ENCODE assay signal across 12 mouse cellular contexts in the genomic region with DNA sequence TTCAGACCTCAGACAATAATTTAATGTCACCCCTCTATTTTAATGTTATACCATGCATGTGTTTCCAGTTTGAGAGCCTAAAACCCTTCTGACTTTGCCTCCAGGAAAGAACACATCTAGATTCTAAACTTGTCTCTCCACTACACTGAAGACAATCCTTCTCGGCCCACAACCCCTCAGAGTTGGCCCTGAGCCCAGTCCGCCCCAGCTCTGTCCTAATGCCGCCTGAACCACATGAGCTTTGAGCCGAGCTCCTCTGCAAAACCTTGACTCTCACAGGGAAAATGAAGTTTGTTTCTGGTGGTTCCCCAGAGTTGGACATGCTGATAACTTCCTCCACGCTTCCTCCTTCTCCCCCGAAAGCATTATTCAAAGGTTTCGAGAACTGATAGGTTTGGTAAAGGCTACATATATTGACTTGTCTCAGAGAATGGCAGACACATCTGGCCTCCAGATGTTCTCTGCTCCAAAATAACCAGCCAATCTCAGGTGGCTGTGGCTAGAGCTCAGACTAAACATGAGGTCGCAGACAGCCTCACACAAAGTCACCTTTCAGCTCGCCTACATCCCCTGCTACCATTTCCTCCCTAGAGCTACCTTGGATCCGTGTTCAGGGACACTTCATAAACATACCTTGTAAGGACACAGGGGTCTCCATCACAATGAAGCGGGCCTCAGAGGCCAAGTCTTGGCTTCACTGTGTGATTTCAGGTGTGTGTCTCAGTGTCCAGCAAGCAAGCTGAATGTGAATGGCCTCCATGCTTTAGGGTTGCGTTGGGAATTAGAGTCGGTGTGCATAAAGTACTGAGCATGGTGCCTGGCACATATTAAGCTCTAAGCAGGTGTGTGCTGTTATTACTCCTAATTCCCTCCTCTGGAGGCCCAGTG.
DNase-seq lines count a peak whose midpoint lies in the region; ATAC-seq and TF ChIP-seq lines count a peak whose summit lies in the region.
"Had no signal": no experiment of that assay in that cellular context is flagged by ENCODE, and none has a peak within 500 bp of the region (broad histone marks: within the 10 kb centered on the region; RNA-seq: fewer than 3 reads in every experiment).

No protein-coding gene starts in this region.

- no peak for ATAC-seq in lung, embryonic 14.5 days (ENCODE audit: insufficient read depth)
- ATAC-seq: forebrain, embryonic 14.5 days; lung, postnatal 0 days had no signal

- no peaks in the 10 kb centered on the region for H3K36me3 ChIP-seq in lung, embryonic 14.5 days (ENCODE audit: insufficient read depth)

- peak; percentile 63 for DNase-seq in lung, embryonic 14.5 days
- no peak for DNase-seq in lung, postnatal 25 days (ENCODE audit: low spot score)
- DNase-seq in embryo, embryonic 11 days: peak; percentile 68
- DNase-seq in forelimb bud, embryonic 11.5 days (ENCODE audit: low read depth, low spot score): peak; percentile 89
- peak; percentile 78 for DNase-seq in mesoderm, embryonic 11.5 days (ENCODE audit: low read depth, low spot score)
- no peak for DNase-seq in frontal cortex, postnatal 10 days (ENCODE audit: low spot score in 2 of 2)
- no peak for DNase-seq in urinary bladder, postnatal 36 days (ENCODE audit: low spot score in 2 of 2)
- DNase-seq: gastrocnemius, postnatal 36 days; heart, postnatal 10 days; thymus, postnatal 36 days had no signal

- no peak overlapping the region for H3K9ac ChIP-seq in lung, embryonic 14.5 days

- no peaks in the 10 kb centered on the region for H3K27me3 ChIP-seq in lung, embryonic 14.5 days (ENCODE audit: insufficient read depth, low read length)

- H3K4me1 ChIP-seq in lung, embryonic 14.5 days (ENCODE audit: insufficient read depth): no peaks in the 10 kb centered on the region; the same call in 1 of the 2 replicates

- TF ChIP-seq CTCF in lung, embryonic 14.5 days (IDR thresholded peaks at IDR 0.05; ENCODE audit: low read depth): no peak

- H3K4me3 ChIP-seq in lung, embryonic 14.5 days (ENCODE audit: low read depth, low read length): no peak overlapping the region

- no peak overlapping the region for H3K27ac ChIP-seq in lung, embryonic 14.5 days (ENCODE audit: low read depth)

- WGBS in lung, embryonic 14.5 days: 51% methylated on average over 13 of the region's 13 CpGs

- no peaks in the 10 kb centered on the region for H3K9me3 ChIP-seq in lung, embryonic 14.5 days (ENCODE audit: low read depth, low read length)

- H3K4me2 ChIP-seq in lung, embryonic 14.5 days: no peak overlapping the region

Comparison
In these comparisons a context has a peak if more than half of its experiments do, and no peak if none do; other contexts are left out.
1. DNase-seq: peak in lung, embryonic 14.5 days (single experiment), embryo, embryonic 11 days (single experiment), forelimb bud, embryonic 11.5 days (single experiment) and mesoderm, embryonic 11.5 days (single experiment); none in lung, postnatal 25 days (single experiment), frontal cortex, postnatal 10 days (0 of 2) and urinary bladder, postnatal 36 days (0 of 2).